Mouse (Mus musculus) retina, embryonic 14.5 days (tissue): Measurements from ENCODE around the gene Map3k7.

Experiments
- DNase-seq: peaks from one replicate; pipeline ENCODE4 v3.0.0-alpha.2; 2015; ENCODE audit warnings: low spot score

The Map3k7 gene

DNA sequence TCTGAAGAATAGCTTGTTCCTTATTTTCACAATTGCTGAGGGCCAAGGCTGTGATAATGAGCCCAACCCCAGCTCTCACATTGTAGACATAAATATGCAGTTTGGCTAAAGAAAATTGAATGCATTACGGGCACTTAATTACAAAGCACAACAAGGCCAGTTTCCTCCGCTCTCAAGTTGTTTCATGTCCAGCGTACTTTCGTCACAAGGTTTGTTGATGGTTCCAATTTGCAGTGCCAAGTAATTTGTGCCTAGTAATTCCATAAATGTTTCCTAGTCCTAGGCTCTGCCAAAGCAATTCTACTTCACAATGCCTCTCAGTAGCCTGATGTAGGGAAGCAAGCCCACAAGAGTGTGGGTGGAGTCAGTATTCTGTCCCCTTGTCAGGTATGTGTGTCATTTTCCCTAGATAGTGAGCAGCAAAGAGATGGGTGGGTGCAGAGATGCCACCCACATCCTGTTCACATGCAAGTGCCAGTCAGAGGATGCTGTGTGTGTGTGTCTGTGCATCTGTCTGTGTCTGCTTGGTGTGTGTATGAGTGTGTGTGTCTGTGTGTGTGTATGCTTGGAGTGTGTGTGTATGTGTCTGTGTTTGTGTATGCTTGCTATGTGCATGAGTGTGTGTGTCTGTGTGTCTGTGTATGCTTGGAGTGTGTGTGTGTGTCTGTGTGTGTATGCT, 98.6 kb downstream of the Map3k7 start:
- DNase-seq = no peak

DNA sequence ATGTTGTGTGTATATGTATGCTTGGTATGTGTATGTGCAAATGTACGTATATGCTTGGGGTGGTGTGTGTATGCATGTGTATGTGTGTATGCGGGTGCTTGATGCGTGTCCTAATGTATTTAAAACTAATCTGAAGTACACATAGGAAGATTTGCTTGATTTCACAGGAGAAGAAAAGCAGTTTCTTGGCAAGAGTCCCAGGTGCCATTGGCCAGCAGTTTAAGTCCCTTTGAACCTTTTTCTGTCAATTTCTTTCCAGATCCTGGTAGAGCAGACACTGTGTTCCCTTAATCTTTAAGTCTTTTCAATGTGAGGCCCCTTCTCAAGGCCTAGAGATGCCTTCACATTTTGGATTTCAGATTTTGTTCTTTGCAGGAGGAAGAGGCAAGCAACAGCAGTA, 99.4 kb downstream of the Map3k7 start:
- no peak for DNase-seq
